Mouse (Mus musculus) cerebellum, adult 8-10 months (tissue): ENCODE measurements around the gene Il16.

Experiments
- DNase-seq: peaks from one replicate; pipeline ENCODE4 v3.0.0; 2022

Il16 gene

GRCm38 (mm10) chr7:83745413-83746106, at the start of gene Il16:
Il16 (minus strand) TSS chr7:83745726.
- no peak for DNase-seq

- no peak for DNase-seq
These were observed 49.2 kb upstream of the Il16 start, which contains the start of gene Cfap161 for GRCm38 (mm10) chr7:83794705-83795104. Cfap161 (minus strand) TSS chr7:83794880.

- no peak for DNase-seq
These were observed 48.6 kb upstream of the Il16 start for GRCm38 (mm10) chr7:83794006-83794683.

- DNase-seq: no peak
These were observed 35.4 kb upstream of the Il16 start for GRCm38 (mm10) chr7:83780881-83781280.

- DNase-seq: no peak
These were observed 34.5 kb upstream of the Il16 start for GRCm38 (mm10) chr7:83780026-83780425.

GRCm38 (mm10) chr7:83779028-83779427, 33.5 kb upstream of the Il16 start:
- DNase-seq: no peak

GRCm38 (mm10) chr7:83778516-83778915, 33.0 kb upstream of the Il16 start:
- DNase-seq: no peak

GRCm38 (mm10) chr7:83774721-83775120, 29.2 kb upstream of the Il16 start:
- DNase-seq: peak; percentile 64

GRCm38 (mm10) chr7:83763674-83764073, 18.1 kb upstream of the Il16 start:
- DNase-seq: peak; percentile 61

GRCm38 (mm10) chr7:83762336-83762735, 16.8 kb upstream of the Il16 start:
- no peak for DNase-seq

GRCm38 (mm10) chr7:83751055-83751454, 5.5 kb upstream of the Il16 start:
- peak; percentile 90 for DNase-seq

GRCm38 (mm10) chr7:83748405-83748804, 2.9 kb upstream of the Il16 start:
- DNase-seq: no peak

GRCm38 (mm10) chr7:83746107-83746687, 671 bp upstream of the Il16 start:
- no peak for DNase-seq

GRCm38 (mm10) chr7:83745065-83745412, 487 bp downstream of the Il16 start:
- DNase-seq: no peak

GRCm38 (mm10) chr7:83744250-83744649, 1.3 kb downstream of the Il16 start:
- no peak for DNase-seq

- DNase-seq: no peak
These were observed 2.8 kb downstream of the Il16 start for GRCm38 (mm10) chr7:83742690-83743089.

- no peak for DNase-seq
These were observed 3.5 kb downstream of the Il16 start for GRCm38 (mm10) chr7:83742026-83742425.

- DNase-seq: no peak
These were observed 5.7 kb downstream of the Il16 start for GRCm38 (mm10) chr7:83739680-83740310.

GRCm38 (mm10) chr7:83738623-83739462, 6.7 kb downstream of the Il16 start:
- no peak for DNase-seq

- DNase-seq: no peak
These were observed 7.5 kb downstream of the Il16 start for GRCm38 (mm10) chr7:83737914-83738490.

GRCm38 (mm10) chr7:83736341-83737115, 9.0 kb downstream of the Il16 start:
- DNase-seq: no peak
